Mouse (Mus musculus) heart, embryonic 10.5 days (tissue): ENCODE results near the gene Otud3. TPM values are rescaled to one million over a fixed set of nuclear protein-coding genes. Genes with fewer than 3 reads are reported as not detected.

ENCODE experiments used
- DNase-seq: peaks from one replicate; pipeline ENCODE4 v3.0.0-alpha.2; 2017; ENCODE audit warnings: low spot score
- H3K27ac ChIP-seq: fragments of 300-500 bp; sonication (generic); 2 replicates; pipeline ENCODE4 v1.5.1; 2016; ENCODE audit warnings: mild to moderate bottlenecking
- H3K27me3 ChIP-seq: fragments of 300-500 bp; sonication (generic); 2 replicates; pipeline ENCODE4 v1.6.1; 2016; ENCODE audit warnings: mild to moderate bottlenecking; ENCODE audit not compliant: poor library complexity, insufficient read depth, severe bottlenecking
- H3K36me3 ChIP-seq: fragments of 300-500 bp; sonication (generic); 2 replicates; pipeline ENCODE4 v1.6.1; 2016; ENCODE audit warnings: mild to moderate bottlenecking, moderate library complexity
- H3K4me1 ChIP-seq: fragments of 300-500 bp; sonication (generic); 2 replicates; pipeline ENCODE4 v1.6.1; 2016; ENCODE audit warnings: mild to moderate bottlenecking
- H3K4me3 ChIP-seq: fragments of 300-500 bp; sonication (generic); 2 replicates; pipeline ENCODE4 v1.5.1; 2016; ENCODE audit warnings: mild to moderate bottlenecking, moderate library complexity
- H3K9me3 ChIP-seq: fragments of 300-500 bp; sonication (generic); 2 replicates; pipeline ENCODE4 v1.6.1; 2016; ENCODE audit warnings: mild to moderate bottlenecking, moderate library complexity
- WGBS: fragments of 180-500 bp; shearing (Covaris S2); methylation state at CpG from one replicate; pipeline ENCODE4 v1.1.7; 2016; 5-methylcytosine and 5-hydroxymethylcytosine counted together
- polyA plus RNA-seq: library from polyadenylated mRNA; unstranded; fragments of >200 nt; fragmentation: Nextera tagmentation; extraction: Ambion mirVana; gene quantifications from 2 replicates; pipeline ENCODE4 v1.2.1, GENCODE M21; 2016

Gene Otud3
- 3.1 and 5.2 TPM in 2 replicates for polyA plus RNA-seq

GRCm38 (mm10) chr4:138913797-138914196, at the start of gene Otud3:
Gene Otud3, minus strand, starts transcription at chr4:138913945.
- Histone ChIP-seq H3K27me3 (no peaks in the 10 kb centered on the region), H3K27ac (peak within 1 kb of the TSS; percentile 89), H3K4me3 (peak within 1 kb of the TSS; percentile 97), H3K4me1 (peaks cover 9% of the 10 kb centered on the region; the same call in 1 of the 2 replicates), H3K36me3 (peaks cover 11% of the 10 kb centered on the region; the same call in 1 of the 2 replicates), H3K9me3 (no peaks in the 10 kb centered on the region)
- WGBS, result under 1% methylated on average over 39 of the region's 39 CpGs
- DNase-seq, result peak; percentile 95

DNA sequence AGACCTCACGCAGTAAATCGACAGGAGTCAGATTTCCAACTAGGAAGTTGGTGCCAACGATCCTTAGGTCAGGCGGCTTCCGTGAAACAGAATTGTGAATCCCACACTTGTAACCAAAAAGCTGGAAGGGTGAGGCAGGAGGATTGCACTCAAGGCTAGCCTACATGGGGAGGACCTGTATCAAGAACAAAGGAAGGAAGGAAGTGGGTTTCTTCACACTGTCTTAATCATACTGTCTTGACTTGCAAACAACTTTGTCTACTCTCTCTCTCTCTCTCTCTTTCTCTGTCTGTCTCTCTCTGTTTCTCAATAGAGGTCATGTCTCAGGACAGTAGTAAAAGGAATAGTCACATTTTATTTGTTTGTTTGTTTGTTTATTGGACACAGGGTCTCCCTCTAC, 49.0 kb upstream of the Otud3 start:
- 83% methylated on average over 5 of the region's 5 CpGs for WGBS
- Histone ChIP-seq H3K27me3 (peaks cover 15% of the 10 kb centered on the region), H3K4me1 (peaks cover 8% of the 10 kb centered on the region), H3K36me3 (no peaks in the 10 kb centered on the region), H3K9me3 (no peaks in the 10 kb centered on the region), H3K4me3 (no peak overlapping the region), H3K27ac (no peak overlapping the region)
- DNase-seq, result no peak

DNA sequence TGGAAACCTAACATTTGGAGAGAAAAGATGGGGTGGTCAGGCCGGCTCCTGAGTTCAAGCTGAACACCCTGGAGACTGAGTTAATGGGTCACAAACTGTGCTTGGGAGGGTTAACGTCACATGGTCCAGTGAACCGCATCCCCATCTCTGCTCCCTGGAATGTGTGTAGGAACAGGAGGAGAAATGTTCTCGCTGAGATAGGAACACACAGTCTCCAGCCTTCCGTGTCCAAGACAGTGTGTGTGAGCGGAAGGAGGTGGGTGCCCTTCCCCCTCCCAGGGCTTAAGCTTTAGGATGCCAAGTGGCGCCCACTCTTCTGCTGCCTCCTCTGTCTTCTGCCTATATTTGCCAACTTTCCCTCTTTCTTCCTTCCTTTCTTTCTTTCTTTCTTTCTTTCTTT, 46.2 kb upstream of the Otud3 start:
- no peak overlapping the region for H3K27ac ChIP-seq
- peaks cover 1% of the 10 kb centered on the region; the same call in 1 of the 2 replicates for H3K27me3 ChIP-seq
- 72% methylated on average over 7 of the region's 7 CpGs for WGBS
- H3K36me3 ChIP-seq, result no peaks in the 10 kb centered on the region
- H3K9me3 ChIP-seq, result no peaks in the 10 kb centered on the region
- no peaks in the 10 kb centered on the region for H3K4me1 ChIP-seq
- DNase-seq, result no peak
- H3K4me3 ChIP-seq, result no peak overlapping the region

- no peaks in the 10 kb centered on the region for H3K4me1 ChIP-seq
- H3K4me3 ChIP-seq, result no peak overlapping the region
- no peaks in the 10 kb centered on the region for H3K36me3 ChIP-seq
- H3K27ac ChIP-seq, result no peak overlapping the region
- no peaks in the 10 kb centered on the region for H3K9me3 ChIP-seq
- WGBS, result 77% methylated on average over 15 of the region's 15 CpGs
- no peaks in the 10 kb centered on the region; the same call in 1 of the 2 replicates for H3K27me3 ChIP-seq
- DNase-seq, result no peak
These were observed 45.4 kb upstream of the Otud3 start for GRCm38 (mm10) chr4:138959120-138959519.

DNA sequence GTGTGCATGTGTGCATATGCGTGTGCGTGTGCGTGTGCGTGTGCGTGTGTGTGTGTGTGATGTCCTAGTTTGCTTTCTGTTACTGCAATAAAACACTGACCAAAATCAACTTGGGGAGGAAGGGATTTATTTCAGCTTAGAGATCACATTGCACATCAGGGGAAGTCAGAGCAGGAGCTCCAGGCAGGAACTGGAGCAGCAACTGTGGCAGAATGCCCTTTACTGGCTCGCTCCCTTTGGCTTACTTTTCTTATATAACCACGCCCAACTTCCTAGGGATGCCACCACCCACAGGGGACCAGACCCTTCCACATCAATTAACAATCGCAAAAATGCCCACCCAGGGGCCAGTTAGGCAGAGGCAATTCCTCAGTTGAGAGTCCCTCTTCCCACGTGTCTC, 44.9 kb upstream of the Otud3 start:
- DNase-seq, result no peak
- no peak overlapping the region for H3K27ac ChIP-seq
- H3K9me3 ChIP-seq, result no peaks in the 10 kb centered on the region
- no peaks in the 10 kb centered on the region; the same call in 1 of the 2 replicates for H3K27me3 ChIP-seq
- no peaks in the 10 kb centered on the region for H3K36me3 ChIP-seq
- no peak overlapping the region for H3K4me3 ChIP-seq
- WGBS, result 83% methylated on average over 9 of the region's 9 CpGs
- H3K4me1 ChIP-seq, result no peaks in the 10 kb centered on the region

DNA sequence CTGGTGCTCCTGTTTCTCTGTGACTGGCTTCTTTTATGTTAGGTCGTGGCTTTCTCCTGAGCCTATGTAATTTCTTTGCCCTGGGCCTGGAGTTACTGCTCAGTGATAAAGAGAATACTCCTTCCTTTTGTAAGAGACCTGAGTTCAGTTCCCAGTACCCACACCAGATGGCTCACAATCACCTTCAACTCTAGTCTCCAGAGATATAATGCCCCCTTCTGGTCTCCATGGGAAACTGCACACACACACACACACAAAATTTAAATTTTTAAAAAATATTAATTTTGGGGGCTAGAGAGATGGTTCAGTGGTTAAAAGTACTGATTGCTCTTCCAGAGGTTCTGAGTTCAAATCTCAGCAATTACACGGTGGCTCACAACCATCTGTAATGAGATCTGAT, 34.5 kb upstream of the Otud3 start:
- Histone ChIP-seq H3K9me3 (no peaks in the 10 kb centered on the region), H3K4me1 (peaks cover 3% of the 10 kb centered on the region; the same call in 1 of the 2 replicates), H3K27ac (no peak overlapping the region), H3K27me3 (0 out of 2 replicates have a peak, but pooled peaks cover 6% of the 10 kb centered on the region), H3K4me3 (no peak overlapping the region), H3K36me3 (no peaks in the 10 kb centered on the region)
- 79% methylated on average over 2 of the region's 2 CpGs for WGBS
- DNase-seq, result no peak

GRCm38 (mm10) chr4:138943730-138944129, 30.0 kb upstream of the Otud3 start:
- WGBS, result 21% methylated on average over 15 of the region's 15 CpGs
- no peaks in the 10 kb centered on the region for H3K36me3 ChIP-seq
- H3K9me3 ChIP-seq, result no peaks in the 10 kb centered on the region
- peaks cover 14% of the 10 kb centered on the region; the same call in 1 of the 2 replicates for H3K27me3 ChIP-seq
- H3K27ac ChIP-seq, result no peak overlapping the region
- H3K4me3 ChIP-seq, result peak overlapping the region; percentile 35; the same call in 1 of the 2 replicates
- peak; percentile 83 for DNase-seq
- peaks cover 10% of the 10 kb centered on the region for H3K4me1 ChIP-seq

DNA sequence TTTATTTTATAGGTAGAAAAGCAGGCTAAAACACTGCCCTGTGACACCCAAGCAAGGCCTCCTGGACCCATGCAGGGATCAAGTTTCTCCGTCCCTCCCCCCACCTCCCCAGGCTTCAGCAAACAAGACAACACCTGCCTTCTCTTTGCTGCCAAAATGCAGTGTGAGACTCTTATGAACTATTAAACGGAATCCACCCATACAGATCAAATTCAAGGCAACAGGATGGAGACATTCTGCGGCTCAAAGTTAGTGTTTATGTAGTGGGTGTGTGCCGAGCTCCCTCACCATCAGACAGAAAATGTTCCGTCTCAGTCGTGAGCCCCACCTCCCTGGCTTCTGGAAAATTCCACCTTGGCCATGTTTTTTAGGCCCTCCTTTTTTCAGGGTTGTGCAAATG, 28.2 kb upstream of the Otud3 start:
- Histone ChIP-seq H3K9me3 (no peaks in the 10 kb centered on the region), H3K4me1 (peaks cover 10% of the 10 kb centered on the region), H3K27ac (no peak overlapping the region), H3K36me3 (no peaks in the 10 kb centered on the region), H3K27me3 (peaks cover 14% of the 10 kb centered on the region; the same call in 1 of the 2 replicates), H3K4me3 (no peak overlapping the region)
- 59% methylated on average over 6 of the region's 6 CpGs for WGBS
- no peak for DNase-seq

GRCm38 (mm10) chr4:138941401-138941800, 27.7 kb upstream of the Otud3 start:
- peaks cover 10% of the 10 kb centered on the region for H3K4me1 ChIP-seq
- no peak overlapping the region for H3K4me3 ChIP-seq
- H3K36me3 ChIP-seq, result no peaks in the 10 kb centered on the region
- peaks cover 11% of the 10 kb centered on the region; the same call in 1 of the 2 replicates for H3K27me3 ChIP-seq
- no peaks in the 10 kb centered on the region for H3K9me3 ChIP-seq
- 34% methylated on average over 7 of the region's 7 CpGs for WGBS
- H3K27ac ChIP-seq, result no peak overlapping the region
- no peak for DNase-seq

DNA sequence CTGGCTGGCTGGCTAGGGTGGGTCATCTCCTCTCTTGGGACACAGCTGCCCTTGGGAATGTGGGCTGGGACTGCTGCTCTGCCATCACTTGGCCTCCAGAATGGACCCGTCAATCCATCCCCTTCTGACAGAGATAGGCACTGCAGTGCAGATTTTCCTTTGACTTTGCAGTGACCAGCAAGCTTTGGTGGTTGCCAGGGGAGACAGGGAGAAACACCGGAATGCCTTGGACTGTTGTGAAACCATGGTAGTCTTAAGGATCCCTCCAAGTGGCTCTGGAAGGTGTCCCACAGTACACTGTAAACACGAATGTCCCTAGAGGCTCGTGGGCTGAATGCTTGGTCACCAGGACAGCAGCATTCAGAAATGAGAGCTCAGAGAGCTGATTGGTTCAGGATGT, 25.7 kb upstream of the Otud3 start:
- DNase-seq, result no peak
- Histone ChIP-seq H3K27ac (no peak overlapping the region), H3K4me1 (peaks cover 10% of the 10 kb centered on the region), H3K4me3 (no peak overlapping the region), H3K36me3 (no peaks in the 10 kb centered on the region), H3K27me3 (peaks cover 8% of the 10 kb centered on the region; the same call in 1 of the 2 replicates), H3K9me3 (no peaks in the 10 kb centered on the region)
- 66% methylated on average over 4 of the region's 4 CpGs for WGBS

DNA sequence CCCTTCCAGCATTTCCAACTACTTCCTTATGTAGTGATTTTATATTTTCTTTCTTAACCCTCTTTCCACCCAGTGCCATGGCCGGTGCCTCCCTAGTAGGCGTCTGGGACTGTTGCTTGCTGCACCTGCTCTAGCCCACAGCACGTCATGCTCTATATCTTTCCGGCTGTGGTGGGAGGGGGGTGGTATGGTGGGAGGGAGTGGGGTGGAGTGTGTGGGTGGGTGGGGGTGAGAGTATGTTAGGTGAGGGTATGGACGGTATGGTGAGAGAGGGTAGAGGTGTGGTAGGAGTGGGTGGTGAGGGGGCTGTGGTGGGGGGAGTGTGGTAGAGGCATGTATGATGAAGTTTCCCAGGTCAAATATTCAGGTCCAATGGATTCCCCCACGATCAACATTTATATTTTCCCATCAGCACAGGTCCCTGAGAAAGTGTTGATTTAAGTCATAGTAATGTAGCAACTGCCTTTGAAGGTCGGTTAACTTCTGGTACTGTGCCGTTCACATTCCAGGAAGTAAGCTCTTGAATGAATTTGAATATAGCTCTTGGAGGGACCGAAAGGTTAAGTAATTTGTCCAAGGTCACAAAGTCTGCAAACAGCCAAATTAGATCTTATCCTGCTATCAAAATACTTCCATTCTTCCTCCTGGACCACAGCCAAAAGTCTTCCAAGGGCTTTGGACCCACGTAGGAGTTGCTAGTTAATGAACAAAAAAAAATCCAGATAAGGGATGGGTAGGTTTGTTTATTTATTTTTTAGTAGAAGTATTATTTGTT, 24.9 kb upstream of the Otud3 start:
- peaks cover 8% of the 10 kb centered on the region; the same call in 1 of the 2 replicates for H3K27me3 ChIP-seq
- 75% methylated on average over 10 of the region's 10 CpGs for WGBS
- DNase-seq, result no peak
- no peaks in the 10 kb centered on the region for H3K9me3 ChIP-seq
- H3K36me3 ChIP-seq, result no peaks in the 10 kb centered on the region
- peaks cover 10% of the 10 kb centered on the region for H3K4me1 ChIP-seq
- H3K4me3 ChIP-seq, result no peak overlapping the region
- no peak overlapping the region for H3K27ac ChIP-seq

- Histone ChIP-seq H3K4me3 (no peak overlapping the region), H3K36me3 (no peaks in the 10 kb centered on the region), H3K4me1 (peaks cover 4% of the 10 kb centered on the region; the same call in 1 of the 2 replicates), H3K9me3 (no peaks in the 10 kb centered on the region), H3K27me3 (no peaks in the 10 kb centered on the region), H3K27ac (no peak overlapping the region)
- DNase-seq, result no peak
- 81% methylated on average over 11 of the region's 11 CpGs for WGBS
These were observed 20.9 kb upstream of the Otud3 start for GRCm38 (mm10) chr4:138934456-138935145.

- no peaks in the 10 kb centered on the region for H3K9me3 ChIP-seq
- H3K27ac ChIP-seq, result no peak overlapping the region
- H3K36me3 ChIP-seq, result no peaks in the 10 kb centered on the region
- DNase-seq, result no peak
- WGBS, result 42% methylated on average over 3 of the region's 3 CpGs
- no peaks in the 10 kb centered on the region for H3K4me1 ChIP-seq
- no peaks in the 10 kb centered on the region for H3K27me3 ChIP-seq
- H3K4me3 ChIP-seq, result no peak overlapping the region
These were observed 20.1 kb upstream of the Otud3 start for GRCm38 (mm10) chr4:138933862-138934261.
